Mouse (Mus musculus) limb, embryonic 14.5 days (tissue): ENCODE data around the gene Chrna1. TPM values are rescaled to one million over a fixed set of nuclear protein-coding genes. Genes with fewer than 3 reads are reported as not detected.
A peak's percentile ranks its signal among the peaks of the same experiment; 100 is the strongest.

Experiments
- ATAC-seq: fragments of 200-750 bp; cut with Nextera tagmentation; 2 replicates; pipeline ENCODE4 v1.8.0; 2017; ENCODE audit warnings: low read depth, moderate number of reproducible peaks, moderate TSS enrichment; ENCODE audit not compliant: low FRiP score
- DNase-seq: peaks from one replicate; pipeline ENCODE4 v3.0.0-alpha.2; 2015; ENCODE audit warnings: low spot score
- H3K27ac ChIP-seq: fragments of 300-500 bp; sonication (generic); replicated peaks from 2 replicates; pipeline ENCODE4 v1.5.1; 2014; ENCODE audit warnings: low read depth, mild to moderate bottlenecking, low read length, moderate library complexity, mixed read lengths
- H3K27me3 ChIP-seq: fragments of 300-500 bp; sonication (generic); 2 replicates; pipeline ENCODE4 v1.6.1; 2014; ENCODE audit warnings: low read length, mixed read lengths; ENCODE audit not compliant: control insufficient read depth, insufficient read depth
- H3K36me3 ChIP-seq: fragments of 300-500 bp; sonication (generic); 2 replicates; pipeline ENCODE4 v1.6.1; 2014; ENCODE audit warnings: mild to moderate bottlenecking, low read length, moderate library complexity, mixed read lengths; ENCODE audit not compliant: control insufficient read depth, insufficient read depth
- H3K4me1 ChIP-seq: fragments of 300-500 bp; sonication (generic); 2 replicates; pipeline ENCODE4 v1.6.1; 2014; ENCODE audit warnings: antibody characterized with exemption, low read length, mixed read lengths; ENCODE audit not compliant: control insufficient read depth, insufficient read depth
- H3K4me2 ChIP-seq: fragments of 300-500 bp; sonication (generic); replicated peaks from 2 replicates; pipeline ENCODE4 v1.6.1; 2014; ENCODE audit warnings: low read depth, mild to moderate bottlenecking, low read length, moderate library complexity; ENCODE audit not compliant: severe bottlenecking
- H3K4me3 ChIP-seq: fragments of 300-500 bp; sonication (generic); replicated peaks from 2 replicates; pipeline ENCODE4 v1.5.1; 2014; ENCODE audit warnings: low read length
- H3K9ac ChIP-seq: fragments of 300-500 bp; sonication (generic); 2 replicates; pipeline ENCODE4 v1.6.1; 2014; ENCODE audit warnings: mild to moderate bottlenecking, low read depth, low read length, moderate library complexity; ENCODE audit not compliant: severe bottlenecking
- H3K9me3 ChIP-seq: fragments of 300-500 bp; sonication (generic); 2 replicates; pipeline ENCODE4 v1.6.1; 2016; ENCODE audit warnings: low read length; ENCODE audit not compliant: control insufficient read depth
- POLR2A ChIP-seq: fragments of 200-500 bp; IDR thresholded peaks from 2 replicates; pipeline ENCODE4 v1.8.0; 2012; ENCODE audit warnings: inconsistent platforms, mild to moderate bottlenecking, moderate library complexity, borderline replicate concordance; ENCODE audit not compliant: insufficient read depth, insufficient read length; ENCODE audit errors: extremely low read depth
- WGBS: fragments of 180-500 bp; shearing (Covaris S2); extraction: QIAGEN DNeasy Blood & Tissue Kit; methylation state at CpG from one replicate; pipeline ENCODE4 v1.1.7; 2014; 5-methylcytosine and 5-hydroxymethylcytosine counted together
- polyA plus RNA-seq, 2 experiments: library from polyadenylated mRNA; depleted of rRNA in 1 of 2; stranded (reverse) in 1 of 2; unstranded in 1 of 2; fragments of >200 nt; fragmentation: Nextera tagmentation in 1 of 2; extraction: Ambion mirVana in 1 of 2; gene quantifications; 2 replicates each; pipeline versions ENCODE4 v1.2.1 to v1.2.3; 2012 to 2014

Chrna1 gene
- polyA plus RNA-seq, 2 experiments, result 8.9 to 19.4 TPM

DNA sequence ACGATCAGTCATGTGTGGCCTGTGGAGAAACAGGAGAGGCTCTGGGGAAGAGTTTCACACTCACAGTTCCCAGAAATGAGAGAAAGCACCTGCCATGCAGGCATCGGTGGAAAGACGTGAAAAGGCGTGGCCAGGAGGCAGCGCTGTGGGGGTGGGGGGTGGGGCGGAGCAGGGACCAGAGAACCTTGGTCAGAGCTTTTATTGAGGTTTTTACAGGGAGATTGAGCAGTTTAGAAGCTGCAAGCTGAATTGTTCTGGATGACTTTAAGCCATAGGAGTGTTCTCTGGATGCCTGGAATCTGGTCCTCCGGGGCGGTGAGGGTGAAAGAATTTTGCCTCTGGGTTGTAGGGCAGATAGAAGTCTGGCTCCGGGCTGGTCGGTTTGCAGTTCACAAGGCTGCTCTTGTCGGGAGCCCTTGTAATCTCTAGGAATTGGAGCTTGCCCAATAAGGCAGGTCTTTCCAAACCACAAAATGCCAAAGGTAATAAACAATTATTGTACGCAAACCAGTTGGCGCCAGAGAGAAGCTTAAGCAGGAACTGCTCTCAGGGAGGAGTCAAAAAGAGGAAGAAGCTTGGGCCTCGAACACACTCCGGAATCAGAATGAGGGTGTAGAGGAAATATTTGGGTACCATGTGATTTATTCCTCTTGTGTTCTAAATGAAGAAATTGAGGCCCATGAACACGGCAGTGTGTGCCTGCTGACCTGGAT lies 39.5 kb downstream of the Chrna1 start:
- 8% methylated on average over 16 of the region's 16 CpGs for WGBS
- TF ChIP-seq POLR2A, result no peak
- H3K9ac ChIP-seq, result no peak overlapping the region; the same call in 1 of the 2 replicates
- no peaks in the 10 kb centered on the region for H3K36me3 ChIP-seq
- no peaks in the 10 kb centered on the region for H3K27me3 ChIP-seq
- H3K27ac ChIP-seq, result peak overlapping the region; percentile 55; the same call in 1 of the 2 replicates
- DNase-seq, result peak; percentile 18
- peaks cover 21% of the 10 kb centered on the region for H3K4me1 ChIP-seq
- ATAC-seq, result peak; percentile 51
- H3K4me2 ChIP-seq, result peak overlapping the region; percentile 44
- H3K4me3 ChIP-seq, result peak overlapping the region; percentile 13; the same call in 1 of the 2 replicates
- no peaks in the 10 kb centered on the region for H3K9me3 ChIP-seq

DNA sequence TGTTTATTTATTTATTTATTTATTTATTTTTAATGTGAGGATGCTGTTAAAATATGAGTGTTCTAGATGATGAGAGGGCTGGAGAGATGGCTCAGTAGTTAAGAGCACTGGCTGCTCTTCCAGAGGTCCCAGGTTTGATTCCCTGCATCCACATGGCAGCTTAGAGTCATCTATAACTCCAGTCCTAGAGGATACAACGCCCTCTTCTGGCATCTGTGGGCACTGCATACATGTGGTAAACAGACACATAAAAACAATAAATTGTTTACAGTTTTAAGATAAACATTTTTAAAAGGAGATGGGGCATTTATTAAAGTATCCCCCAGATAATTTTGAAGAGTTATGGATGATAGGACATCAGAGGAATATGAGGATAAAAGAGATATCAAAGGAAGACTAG lies 40.4 kb downstream of the Chrna1 start:
- no peak overlapping the region for H3K4me2 ChIP-seq
- ATAC-seq, result no peak
- 24% methylated on average over 1 of the region's 1 CpGs for WGBS
- no peak for DNase-seq
- H3K27ac ChIP-seq, result no peak overlapping the region
- no peaks in the 10 kb centered on the region for H3K27me3 ChIP-seq
- no peak overlapping the region for H3K4me3 ChIP-seq
- H3K9me3 ChIP-seq, result no peaks in the 10 kb centered on the region
- no peak overlapping the region for H3K9ac ChIP-seq
- H3K4me1 ChIP-seq, result peaks cover 23% of the 10 kb centered on the region
- TF ChIP-seq POLR2A, result no peak
- H3K36me3 ChIP-seq, result no peaks in the 10 kb centered on the region

- Histone ChIP-seq H3K4me1 (peaks cover 23% of the 10 kb centered on the region), H3K4me2 (no peak overlapping the region), H3K27ac (no peak overlapping the region), H3K4me3 (no peak overlapping the region), H3K9ac (no peak overlapping the region), H3K9me3 (no peaks in the 10 kb centered on the region), H3K36me3 (no peaks in the 10 kb centered on the region), H3K27me3 (no peaks in the 10 kb centered on the region)
- TF ChIP-seq POLR2A, result no peak
- ATAC-seq, result no peak
- no peak for DNase-seq
- WGBS, result 73% methylated on average over 3 of the region's 3 CpGs
Measured at GRCm38 (mm10) chr2:73539141-73539540, 41.0 kb downstream of the Chrna1 start.

- TF ChIP-seq POLR2A, result no peak
- ATAC-seq, result no peak
- no peaks in the 10 kb centered on the region for H3K36me3 ChIP-seq
- no peak for DNase-seq
- 62% methylated on average over 13 of the region's 13 CpGs for WGBS
- H3K4me1 ChIP-seq, result peaks cover 23% of the 10 kb centered on the region
- no peak overlapping the region for H3K27ac ChIP-seq
- H3K9ac ChIP-seq, result no peak overlapping the region
- H3K27me3 ChIP-seq, result no peaks in the 10 kb centered on the region
- H3K4me2 ChIP-seq, result no peak overlapping the region
- no peaks in the 10 kb centered on the region for H3K9me3 ChIP-seq
- no peak overlapping the region for H3K4me3 ChIP-seq
Measured at GRCm38 (mm10) chr2:73538590-73538989, 41.5 kb downstream of the Chrna1 start.

DNA sequence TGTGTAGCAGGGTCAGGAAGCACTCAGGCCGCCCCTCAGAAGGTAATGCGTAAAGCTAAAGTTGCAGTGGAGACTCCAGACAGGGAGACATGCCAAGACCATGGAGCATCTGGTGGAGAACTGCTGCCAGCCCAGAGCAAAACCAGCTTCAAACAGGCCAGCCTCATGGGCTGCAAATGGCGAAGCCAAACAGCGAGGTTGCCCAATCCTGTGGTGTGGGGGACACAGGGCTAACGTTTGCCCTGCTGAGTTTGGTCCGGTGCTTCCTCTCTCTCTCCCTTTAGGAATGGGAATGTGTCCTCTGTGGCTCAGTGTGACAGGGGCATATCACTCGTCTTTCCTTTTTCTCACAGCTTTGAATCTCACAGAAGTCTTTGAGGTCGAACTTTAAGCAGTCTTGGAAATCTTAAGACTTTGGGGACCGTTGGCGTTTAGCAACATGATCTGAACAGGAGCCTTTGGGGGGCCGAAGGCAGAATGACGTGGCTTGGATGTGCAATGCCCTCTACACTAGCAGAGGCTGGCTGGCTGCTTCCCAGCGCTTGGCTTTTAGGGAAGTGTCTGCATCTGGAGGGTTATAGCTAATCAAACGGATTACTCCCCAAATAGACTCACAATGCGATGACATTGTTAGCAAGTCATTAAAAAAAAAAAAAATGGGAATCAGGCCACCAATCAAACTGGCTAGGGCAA lies 43.9 kb downstream of the Chrna1 start:
- ATAC-seq (no peak), DNase-seq (no peak)
- Histone ChIP-seq H3K4me3 (no peak overlapping the region), H3K27me3 (no peaks in the 10 kb centered on the region), H3K4me1 (peaks cover 22% of the 10 kb centered on the region), H3K9ac (no peak overlapping the region), H3K4me2 (no peak overlapping the region), H3K9me3 (no peaks in the 10 kb centered on the region), H3K36me3 (no peaks in the 10 kb centered on the region), H3K27ac (no peak overlapping the region)
- whole genome bisulfite sequencing, result 60% methylated on average over 15 of the region's 15 CpGs
- TF ChIP-seq POLR2A, result no peak
